Mouse (Mus musculus): ENCODE data around the gene Gdf1.

Gene Gdf1

DNA sequence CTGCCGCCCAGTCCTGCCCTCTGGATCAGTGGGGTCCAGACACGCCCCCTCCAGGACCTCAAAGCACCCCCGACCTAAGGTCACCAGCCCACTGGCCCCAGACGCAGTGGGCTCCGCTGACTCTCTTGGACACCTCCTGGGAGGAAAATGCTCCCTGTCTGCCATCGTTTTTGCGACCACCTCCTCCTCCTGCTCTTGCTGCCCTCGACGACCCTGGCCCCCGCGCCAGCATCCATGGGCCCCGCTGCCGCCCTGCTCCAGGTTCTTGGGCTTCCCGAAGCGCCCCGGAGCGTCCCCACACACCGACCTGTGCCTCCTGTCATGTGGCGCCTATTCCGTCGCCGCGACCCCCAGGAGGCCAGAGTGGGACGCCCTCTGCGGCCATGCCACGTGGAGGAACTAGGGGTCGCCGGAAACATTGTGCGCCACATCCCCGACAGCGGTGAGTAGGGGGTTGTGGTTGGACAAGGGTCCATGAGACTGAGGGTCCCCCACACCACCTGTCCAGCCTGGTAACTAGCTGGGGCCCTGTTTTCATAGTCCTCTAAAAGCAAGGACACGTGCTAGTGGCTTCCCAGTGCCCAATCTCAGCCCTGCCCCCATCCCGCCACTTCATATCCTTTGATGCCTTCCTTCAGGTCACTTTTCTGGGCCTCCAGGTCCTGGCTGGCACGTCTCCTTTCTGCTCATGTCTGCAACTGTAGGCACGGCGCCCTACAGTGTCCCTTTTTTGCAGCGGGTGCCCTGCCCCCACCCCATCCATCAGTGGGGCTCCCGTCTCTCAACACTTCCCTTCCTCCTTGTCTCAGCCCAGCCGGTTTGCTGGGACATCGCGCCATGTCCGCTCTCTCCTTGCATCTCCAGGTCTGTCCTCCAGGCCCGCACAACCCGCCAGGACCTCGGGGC, 471 bp downstream of the Gdf1 start:
- in situ Hi-C loops (cut with MboI, MseI) = no loop called here

DNA sequence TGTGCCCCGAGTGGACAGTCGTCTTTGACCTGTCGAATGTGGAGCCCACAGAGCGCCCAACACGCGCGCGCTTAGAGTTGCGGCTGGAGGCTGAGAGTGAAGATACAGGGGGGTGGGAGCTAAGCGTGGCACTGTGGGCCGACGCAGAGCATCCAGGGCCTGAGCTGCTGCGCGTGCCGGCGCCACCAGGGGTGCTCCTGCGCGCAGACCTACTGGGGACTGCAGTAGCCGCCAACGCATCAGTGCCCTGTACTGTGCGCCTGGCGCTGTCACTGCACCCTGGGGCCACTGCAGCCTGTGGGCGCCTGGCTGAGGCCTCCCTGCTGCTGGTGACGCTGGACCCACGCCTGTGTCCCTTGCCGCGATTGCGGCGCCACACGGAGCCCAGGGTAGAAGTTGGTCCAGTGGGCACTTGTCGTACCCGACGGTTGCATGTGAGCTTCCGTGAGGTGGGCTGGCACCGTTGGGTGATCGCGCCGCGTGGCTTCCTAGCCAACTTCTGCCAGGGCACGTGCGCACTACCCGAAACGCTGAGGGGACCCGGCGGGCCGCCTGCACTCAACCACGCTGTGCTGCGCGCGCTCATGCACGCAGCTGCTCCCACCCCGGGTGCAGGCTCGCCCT, 1.2 kb downstream of the Gdf1 start:
- in situ Hi-C loops (cut with MboI, MseI) = no loop called here

DNA sequence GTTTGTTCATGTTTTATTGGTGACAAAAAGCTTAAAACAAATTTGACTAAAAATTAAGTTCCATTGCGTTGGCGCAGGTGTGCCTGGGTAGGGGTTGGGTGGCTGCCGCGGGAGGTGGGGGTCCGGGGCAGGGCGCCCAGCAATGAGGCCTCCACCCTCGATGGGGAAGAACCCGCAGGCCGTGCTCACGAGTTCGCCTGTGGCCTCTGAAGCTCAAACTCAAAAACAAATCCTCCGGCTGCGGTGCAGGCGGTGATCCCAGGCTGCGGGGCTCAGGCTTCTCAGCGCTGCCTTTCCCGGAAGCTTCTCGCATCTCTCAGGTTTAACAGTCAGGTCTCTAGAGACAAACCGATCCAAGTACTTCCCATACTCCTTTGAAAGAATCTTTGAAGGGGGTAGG, 1.9 kb downstream of the Gdf1 start:
- in situ Hi-C loops (cut with MboI, MseI) = no loop called here

DNA sequence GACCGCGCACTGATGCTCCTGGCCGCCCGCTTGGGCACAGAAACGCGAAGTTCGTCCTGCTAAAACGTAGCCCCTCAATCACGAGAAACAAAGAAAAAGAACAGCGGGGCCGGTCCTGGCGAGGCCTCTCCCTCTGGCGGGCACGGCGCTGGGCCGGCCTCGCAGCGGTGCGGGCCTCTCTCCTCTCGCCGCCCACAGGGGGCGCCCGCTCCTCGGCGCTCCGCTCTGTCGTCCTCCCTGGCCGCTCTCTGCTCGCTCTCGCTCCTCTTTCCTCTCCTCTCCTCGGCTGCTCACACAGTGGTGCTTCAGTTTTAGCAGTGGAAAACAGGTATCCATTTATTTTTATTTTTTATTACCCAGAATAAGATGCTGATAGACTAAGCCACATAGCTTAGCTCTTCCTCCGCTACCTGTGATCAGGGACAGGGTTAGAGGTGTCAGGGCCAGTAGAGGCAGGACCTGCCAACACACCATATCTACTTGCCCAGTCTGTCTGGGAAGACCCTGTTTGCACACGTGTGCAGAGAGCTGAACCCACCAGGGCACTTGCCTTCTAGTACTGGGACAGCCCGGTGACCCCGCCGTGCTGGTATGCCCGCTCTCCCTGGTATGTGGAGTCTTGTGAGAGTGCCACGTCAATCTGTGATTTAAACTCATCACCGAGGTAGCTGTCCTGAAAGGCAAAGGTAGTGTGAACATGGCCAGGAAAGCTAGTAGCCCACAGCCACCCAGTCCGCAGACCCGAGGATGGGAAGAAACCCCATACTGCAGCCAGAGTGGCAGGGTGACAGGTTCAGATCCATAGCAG, 2.7 kb downstream of the Gdf1 start:
- in situ Hi-C loops (cut with MboI, MseI) = no loop called here

DNA sequence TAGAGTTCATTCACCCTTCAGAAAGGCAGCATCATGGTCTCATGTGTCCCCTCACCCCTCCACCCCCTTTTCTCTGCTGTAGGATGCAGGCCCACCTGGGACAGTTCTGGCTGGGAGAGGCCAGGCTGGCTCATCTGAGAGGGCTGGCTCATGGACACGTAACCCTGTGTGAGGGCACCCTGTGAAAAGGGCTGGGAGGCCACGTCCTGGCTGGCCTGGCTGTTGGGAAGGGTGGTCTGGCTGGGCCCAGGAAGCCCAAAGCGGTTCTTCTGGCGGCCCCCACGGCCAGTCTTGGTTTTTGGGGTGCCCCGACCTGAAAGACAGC, 3.2 kb downstream of the Gdf1 start:
- in situ Hi-C loops (cut with MboI, MseI) = no loop called here

DNA sequence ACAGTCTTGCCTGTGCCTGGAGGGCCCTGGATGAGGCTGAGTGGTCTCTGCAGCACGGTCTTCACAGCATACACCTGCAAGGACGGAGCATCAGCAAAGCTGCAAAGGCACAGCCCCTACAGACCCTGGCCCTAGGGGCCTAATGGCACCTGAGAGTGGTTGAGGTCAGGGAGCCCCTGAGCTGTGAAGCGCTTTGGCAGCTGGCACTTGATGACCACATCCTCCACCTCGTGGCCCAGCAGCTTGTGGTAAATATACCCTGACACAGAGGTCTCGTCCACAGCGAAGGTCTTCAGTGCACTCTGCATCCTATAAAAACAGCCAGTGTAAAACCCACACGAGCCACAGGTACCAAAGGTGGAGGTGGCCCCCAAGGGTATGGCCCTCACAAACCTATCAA, 9.3 kb downstream of the Gdf1 start:
- in situ Hi-C loops (cut with MboI, MseI) = no loop called here

DNA sequence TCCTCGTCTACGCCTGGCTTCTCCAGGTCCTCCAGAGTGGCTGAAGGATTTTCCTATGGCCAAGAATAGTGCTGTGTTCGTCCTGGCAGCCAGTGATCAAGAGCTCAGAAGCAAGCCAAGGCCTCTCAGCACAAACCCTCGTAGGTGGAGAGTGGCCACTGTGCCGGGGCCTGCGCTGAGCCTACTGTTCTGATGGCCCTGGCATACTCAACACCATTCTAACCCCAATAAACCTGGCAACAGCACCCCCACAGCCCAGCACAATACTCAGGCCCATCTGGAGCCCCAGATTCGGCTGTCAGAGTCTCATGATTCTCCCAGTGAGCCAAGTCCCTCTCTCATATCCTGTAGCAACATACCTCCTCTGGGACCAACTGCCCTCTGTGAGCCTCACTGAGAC, 11.0 kb downstream of the Gdf1 start:
- in situ Hi-C loops (cut with MboI, MseI) = no loop called here

DNA sequence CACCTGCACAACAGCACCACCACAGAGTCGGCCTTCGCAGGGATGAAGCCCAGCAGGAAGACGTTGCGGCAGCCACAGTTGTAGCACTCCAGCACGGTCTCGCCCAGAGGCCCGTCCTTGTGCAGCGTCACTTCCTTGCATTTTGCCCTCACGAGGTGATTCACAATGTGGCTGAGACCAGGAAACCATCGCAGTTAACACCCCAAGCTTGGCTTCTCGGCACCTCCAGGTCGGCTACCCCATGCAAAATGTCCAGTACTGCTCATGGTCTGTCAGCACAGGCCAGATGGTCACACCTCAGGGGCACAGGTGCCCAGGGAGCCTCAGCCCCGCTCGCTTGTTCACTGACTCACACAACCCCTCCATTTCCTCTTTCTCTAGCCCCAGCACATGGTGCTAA, 12.4 kb downstream of the Gdf1 start:
- in situ Hi-C loops (cut with MboI, MseI) = no loop called here

DNA sequence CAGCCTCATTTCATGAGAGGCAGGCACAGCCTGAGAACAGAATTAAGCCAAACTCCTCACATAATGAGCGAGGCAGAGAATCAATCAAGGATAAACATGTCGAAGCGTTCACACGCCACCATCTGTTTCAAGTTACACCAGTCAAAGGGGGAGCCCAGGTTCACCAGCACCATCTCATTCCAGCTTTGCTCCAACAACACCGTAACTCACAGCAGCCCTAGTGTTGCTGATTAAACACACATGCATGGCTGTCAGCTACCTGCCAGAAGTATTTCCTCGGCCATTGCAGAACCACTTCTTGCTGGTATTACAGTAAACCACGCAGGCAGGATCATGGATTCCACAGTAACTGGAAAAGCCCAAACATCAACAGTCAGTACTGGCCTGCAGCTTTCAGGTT, 13.5 kb downstream of the Gdf1 start:
- in situ Hi-C loops (cut with MboI, MseI) = no loop called here

DNA sequence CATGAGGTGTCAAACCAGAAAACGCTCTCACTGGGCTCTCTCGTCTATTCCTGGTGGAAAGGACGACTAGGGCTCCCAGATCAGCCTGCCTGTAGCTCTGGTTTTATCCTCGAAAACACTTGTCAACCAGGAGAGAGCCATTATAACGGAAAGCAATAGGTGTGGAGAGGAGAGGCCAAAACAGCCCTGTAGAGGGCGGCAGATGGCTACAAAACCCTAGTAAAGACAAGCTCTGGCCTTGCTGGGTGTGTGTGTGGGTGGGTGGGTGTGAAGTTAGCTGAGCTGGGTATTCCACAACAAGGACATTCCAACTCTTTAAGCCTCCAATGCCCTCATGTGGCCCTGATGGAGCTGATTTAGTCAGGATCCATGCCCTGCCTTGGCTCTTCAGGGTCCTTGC, 14.1 kb downstream of the Gdf1 start:
- in situ Hi-C loops (cut with MboI, MseI) = no loop called here

DNA sequence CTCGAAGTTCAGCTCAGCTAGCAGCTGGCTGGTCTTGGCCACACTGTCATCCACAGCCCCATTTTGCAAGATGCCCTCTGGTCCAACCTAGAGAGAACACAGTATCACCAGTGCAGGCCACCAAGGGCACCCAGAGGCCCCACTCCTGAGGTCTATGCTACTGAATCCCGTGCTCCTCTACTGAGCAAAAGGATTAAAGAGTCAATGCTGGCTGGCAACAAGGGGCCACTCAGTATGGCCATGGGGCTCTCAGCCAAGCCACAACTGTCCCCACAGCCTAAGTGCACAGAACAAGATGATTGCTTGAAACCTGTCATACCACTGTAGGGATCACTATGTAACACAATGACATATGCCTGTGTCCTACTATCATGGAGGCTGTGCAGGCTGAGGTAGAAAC, 14.7 kb downstream of the Gdf1 start:
- in situ Hi-C loops (cut with MboI, MseI) = no loop called here

DNA sequence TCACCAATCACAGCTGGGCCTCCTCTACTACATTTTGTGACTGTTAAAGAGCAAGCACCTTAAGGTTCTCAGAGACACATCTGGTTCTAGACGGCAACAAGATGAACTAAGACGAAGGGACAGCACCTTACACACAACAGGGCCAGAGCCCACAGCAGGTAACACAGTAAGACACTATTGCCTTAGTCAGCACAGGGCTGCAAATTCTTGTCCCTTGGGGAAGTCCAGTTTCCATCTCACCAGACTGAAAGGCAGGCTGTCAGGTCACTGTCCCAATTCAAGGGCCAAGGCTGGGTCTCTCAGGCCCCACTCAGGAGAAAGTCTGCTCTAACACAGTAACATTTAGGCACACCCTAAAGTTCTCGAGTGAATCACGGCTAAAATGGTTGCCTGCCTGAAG, 17.8 kb downstream of the Gdf1 start:
- in situ Hi-C loops (cut with MboI, MseI) = no loop called here

DNA sequence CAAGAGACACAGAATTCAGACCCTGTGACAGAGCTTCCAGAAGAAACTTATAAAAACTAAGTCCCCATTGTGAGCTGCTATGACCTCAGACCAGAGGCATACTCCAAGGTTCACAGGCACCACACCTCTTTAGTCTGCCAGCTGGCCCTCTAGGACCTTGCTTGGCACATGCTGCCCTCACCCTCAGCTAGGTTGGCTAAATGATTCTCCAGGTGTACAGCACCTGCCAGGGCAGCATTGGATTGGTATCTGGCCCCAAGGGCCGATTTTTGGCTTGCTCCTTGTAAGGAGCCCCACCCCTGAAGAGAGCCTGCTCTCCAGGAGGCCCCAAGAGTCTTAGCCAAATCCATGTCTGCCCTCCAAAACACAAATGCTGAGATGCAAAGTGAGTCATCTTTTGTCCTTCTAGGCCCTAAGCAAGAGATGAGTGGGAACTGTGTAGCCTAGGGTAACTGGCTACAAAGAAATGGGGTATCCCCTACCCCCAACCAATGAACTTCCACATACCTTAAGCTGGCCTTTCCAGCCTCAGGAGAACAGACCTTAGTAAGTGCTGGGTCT, 18.3 kb downstream of the Gdf1 start:
- in situ Hi-C loops (cut with MboI, MseI) = no loop called here

DNA sequence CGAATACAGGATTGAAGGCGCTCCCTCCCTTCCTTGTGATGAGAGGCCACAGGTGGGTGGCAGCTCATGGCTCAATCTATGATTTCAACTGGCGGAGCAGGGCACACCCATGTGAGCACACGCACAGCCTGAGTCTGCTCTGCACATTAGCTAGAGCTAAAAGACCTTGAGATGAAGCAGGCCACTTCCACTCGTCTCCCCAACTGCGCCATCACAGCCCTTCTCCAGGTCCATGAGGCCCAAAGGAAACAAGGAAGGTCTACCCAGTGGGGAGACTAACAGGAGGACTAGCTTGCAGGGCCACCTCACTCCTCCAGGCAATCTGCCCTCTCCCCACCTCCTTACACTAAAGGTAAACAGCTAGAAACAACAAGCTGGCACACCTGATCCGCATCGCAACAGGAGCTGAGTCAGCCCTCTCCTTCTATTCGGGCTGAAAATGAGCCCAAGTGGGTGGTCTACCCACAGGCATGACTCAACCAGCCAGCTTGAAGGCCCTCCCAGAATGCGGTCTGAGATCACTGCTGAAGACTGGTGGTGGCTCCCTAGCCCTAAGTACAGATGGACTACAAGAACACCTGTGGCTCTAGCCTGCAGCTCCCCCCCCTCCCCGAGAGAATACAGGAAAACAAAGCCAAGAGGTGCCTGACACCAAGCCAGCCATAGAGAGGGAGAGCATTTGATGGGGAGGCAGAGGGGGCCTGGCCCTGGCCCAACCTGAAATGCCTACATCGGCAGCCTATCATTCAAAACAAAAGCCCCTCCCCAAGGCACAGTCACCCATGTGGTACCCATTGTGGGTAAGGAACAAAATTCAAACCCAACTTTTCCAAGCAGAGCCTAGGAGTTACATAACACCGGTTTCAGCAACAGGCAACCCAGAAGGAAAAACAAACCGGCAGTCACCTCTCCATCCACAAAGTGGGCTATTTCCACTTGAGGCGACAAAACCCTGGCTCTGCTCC, 21.7 kb downstream of the Gdf1 start:
- in situ Hi-C loops (cut with MboI, MseI) = loop anchor here (25.0 kb wide), 1 partner anchor 1111 kb away; the partner anchor contains the start of genes Abhd8, Dda1 and Mrpl34

DNA sequence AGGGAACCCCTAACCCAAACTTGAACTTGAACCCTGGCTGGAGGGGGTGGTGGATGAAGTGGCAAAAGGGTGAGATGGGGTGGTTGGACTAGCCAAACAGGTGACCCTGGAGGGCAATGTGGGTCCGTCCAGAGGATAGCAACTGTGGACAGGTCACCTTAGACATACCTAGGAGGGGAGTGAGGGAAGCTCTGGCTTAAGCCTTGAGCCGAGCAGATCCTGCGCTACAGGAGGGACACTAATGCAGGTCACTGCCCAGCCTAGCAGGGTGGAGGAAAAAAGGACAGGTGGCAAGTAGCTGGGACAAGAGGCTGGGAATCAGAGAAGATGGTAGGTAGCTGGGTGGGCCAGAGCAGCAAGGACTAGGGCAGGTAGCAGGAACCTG, 22.4 kb downstream of the Gdf1 start:
- in situ Hi-C loops (cut with MboI, MseI) = loop anchor here (25.0 kb wide), 1 partner anchor 1110 kb away; the partner anchor contains the start of genes Abhd8, Dda1 and Mrpl34

DNA sequence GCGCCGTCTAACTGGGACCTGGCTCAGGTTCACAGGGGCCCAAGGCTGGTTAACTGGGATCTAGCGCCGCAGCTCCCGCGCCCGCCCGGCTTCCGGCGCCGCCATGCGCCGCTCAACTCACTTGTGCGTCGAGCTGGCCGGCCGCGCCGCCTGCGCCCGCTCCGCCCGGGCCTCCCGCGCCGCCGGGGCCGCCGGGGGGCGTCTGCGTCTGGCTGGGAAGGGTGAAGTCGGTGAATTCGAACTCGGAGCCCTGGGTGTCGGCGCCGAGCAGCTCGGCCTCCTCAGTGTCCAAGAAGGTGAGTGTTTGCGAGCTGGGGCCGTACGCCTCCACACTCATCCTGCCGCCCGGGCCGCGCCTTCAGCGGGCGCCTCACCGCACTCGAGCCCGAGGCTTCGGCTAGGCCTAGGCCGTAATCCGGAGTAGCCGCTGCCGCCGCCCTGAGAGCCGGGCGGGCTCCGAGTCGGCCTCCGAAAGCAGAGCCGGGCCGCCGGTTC, 23.1 kb downstream of the Gdf1 start:
- in situ Hi-C loops (cut with MboI, MseI) = loop anchor here (25.0 kb wide), 1 partner anchor 1110 kb away; the partner anchor contains the start of genes Abhd8, Dda1 and Mrpl34

DNA sequence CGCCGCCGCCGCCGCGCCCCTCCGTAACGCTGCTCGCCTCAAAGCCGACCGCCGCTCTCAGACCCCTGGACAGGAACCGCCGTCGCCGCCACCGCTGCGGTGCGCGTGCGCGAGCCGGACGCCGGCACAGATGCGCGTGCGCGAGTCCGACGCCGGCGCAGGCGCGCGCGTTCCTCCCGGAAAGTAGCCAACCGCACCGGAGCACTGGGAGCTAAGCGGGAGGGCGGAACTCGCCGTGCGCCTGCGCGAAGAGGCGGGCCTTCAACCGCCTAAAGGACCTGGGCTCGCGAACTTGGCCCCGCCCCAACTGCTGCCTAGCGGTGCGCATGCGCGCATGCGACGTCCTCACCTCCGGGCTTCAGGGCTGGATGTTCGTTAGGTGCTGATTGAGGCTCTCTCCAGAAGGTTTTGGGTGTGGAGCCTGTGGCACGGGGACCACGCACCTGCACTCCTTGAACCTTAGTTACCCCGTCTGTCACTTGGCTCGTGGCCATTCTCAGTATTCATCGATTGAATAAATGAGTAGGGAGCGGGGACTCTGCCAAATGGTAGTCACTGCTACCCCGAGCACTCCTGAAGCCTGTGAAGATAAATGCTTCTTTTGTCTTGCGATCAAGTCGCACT, 23.7 kb downstream of the Gdf1 start, which contains the start of gene Upf1:
Gene Upf1, minus strand, starts transcription at position 85 of the 624 bp plus-strand sequence.
- in situ Hi-C loops (cut with MboI, MseI) = loop anchor here (25.0 kb wide), 1 partner anchor 1109 kb away; the partner anchor contains the start of genes Abhd8, Dda1 and Mrpl34

DNA sequence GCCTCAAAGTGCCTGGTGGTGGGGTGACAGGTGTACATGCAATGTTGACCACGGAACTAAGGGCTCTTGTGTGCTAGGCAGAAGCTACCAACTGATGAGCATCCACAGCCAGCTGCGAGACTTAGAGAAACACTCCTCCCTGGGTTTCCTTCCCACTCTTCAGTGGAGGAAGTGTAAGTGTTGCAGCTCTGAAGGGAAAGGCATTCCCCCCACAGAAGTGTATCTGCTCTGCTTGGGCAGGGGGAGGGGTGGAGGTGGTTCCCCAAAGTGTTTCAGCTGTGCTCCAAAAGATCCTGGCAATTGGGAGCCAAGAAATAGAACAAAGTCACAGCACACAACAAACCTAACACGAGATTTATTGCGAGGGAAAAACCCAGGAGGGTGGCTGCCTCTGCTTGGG, 24.4 kb downstream of the Gdf1 start:
- in situ Hi-C loops (cut with MboI, MseI) = loop anchor here (25.0 kb wide), 1 partner anchor 1108 kb away; the partner anchor contains the start of genes Abhd8, Dda1 and Mrpl34

DNA sequence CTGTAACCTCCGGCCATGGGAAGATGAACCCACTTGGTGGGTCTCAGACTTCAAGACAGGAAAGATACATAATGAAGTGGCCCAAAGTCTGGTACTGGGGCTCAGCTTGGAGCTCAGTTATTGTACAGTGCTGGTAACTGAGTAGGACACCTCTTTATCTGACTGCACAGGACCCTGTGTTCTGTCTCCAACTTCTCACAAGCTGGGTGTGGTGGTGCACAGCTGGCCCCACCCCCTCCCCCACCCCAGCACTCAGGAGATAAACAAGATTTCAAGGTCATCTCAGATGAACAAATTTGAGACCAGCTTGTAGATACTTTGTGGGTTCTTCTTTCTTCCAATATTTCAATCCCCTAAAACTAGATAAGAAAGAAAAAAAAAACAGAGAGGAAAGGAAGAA, 26.5 kb downstream of the Gdf1 start:
- in situ Hi-C loops (cut with MboI, MseI) = loop anchor here (25.0 kb wide), 1 partner anchor 1106 kb away; the partner anchor contains the start of genes Abhd8, Dda1 and Mrpl34

DNA sequence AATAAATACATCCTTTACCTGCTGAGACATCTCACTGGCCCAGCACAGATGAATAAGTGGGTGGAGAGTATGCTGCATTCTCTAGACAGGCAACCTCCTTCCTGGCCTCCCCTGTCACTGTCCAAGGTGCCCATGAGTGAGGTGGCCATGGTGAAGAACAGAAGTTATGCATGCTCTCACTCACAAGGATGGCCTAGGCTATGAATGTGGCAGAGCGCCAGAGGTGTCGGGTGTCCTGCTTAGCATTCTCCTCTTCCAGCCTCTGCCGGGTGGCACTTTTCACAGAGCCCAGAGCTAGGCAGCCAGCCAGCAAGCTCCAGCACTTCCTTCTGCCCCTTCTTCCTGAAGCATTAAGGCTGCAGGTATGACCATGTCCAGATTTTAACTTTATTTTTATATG, 29.8 kb downstream of the Gdf1 start:
- in situ Hi-C loops (cut with MboI, MseI) = loop anchor here (25.0 kb wide), 1 partner anchor 1103 kb away; the partner anchor contains the start of genes Abhd8, Dda1 and Mrpl34
